Mouse (Mus musculus) intestine, embryonic 14.5 days (tissue): ENCODE measurements around the gene Hnrnpdl. TPM values are rescaled to one million over a fixed set of nuclear protein-coding genes. Genes with fewer than 3 reads are reported as not detected.
A peak's percentile ranks its signal among the peaks of the same experiment; 100 is the strongest.

Experiments
- ATAC-seq: fragments of 200-750 bp; cut with Nextera tagmentation; replicated peaks from 2 replicates; pipeline ENCODE4 v1.8.0; 2017; ENCODE audit warnings: low read depth, moderate number of reproducible peaks, moderate TSS enrichment, moderate library complexity; ENCODE audit not compliant: low FRiP score, low TSS enrichment
- DNase-seq: peaks from one replicate; pipeline ENCODE4 v3.0.0-alpha.2; 2018; ENCODE audit warnings: low spot score
- H3K27ac ChIP-seq: fragments of 300-500 bp; sonication (generic); 2 replicates; pipeline ENCODE4 v1.5.1; 2014; ENCODE audit warnings: low read depth, mild to moderate bottlenecking, control low read depth
- H3K27me3 ChIP-seq: fragments of 300-500 bp; sonication (generic); replicated peaks from 2 replicates; pipeline ENCODE4 v1.6.1; 2014; ENCODE audit warnings: low read length, control low read depth; ENCODE audit not compliant: control insufficient read depth, insufficient read depth
- H3K36me3 ChIP-seq: fragments of 300-500 bp; sonication (generic); 2 replicates; pipeline ENCODE4 v1.6.1; 2014; ENCODE audit warnings: low read length, control low read depth; ENCODE audit not compliant: control insufficient read depth, insufficient read depth
- H3K4me1 ChIP-seq: fragments of 300-500 bp; sonication (generic); replicated peaks from 2 replicates; pipeline ENCODE4 v1.6.1; 2014; ENCODE audit warnings: low read length, control low read depth, mixed read lengths; ENCODE audit not compliant: control insufficient read depth, insufficient read depth
- H3K4me2 ChIP-seq: fragments of 300-500 bp; sonication (generic); 2 replicates; pipeline ENCODE4 v1.6.1; 2014; ENCODE audit warnings: low read length
- H3K4me3 ChIP-seq: fragments of 300-500 bp; sonication (generic); 2 replicates; pipeline ENCODE4 v1.5.1; 2014; ENCODE audit warnings: low read depth, low read length, control low read depth, mixed read lengths
- H3K9ac ChIP-seq: fragments of 300-500 bp; sonication (generic); 2 replicates; pipeline ENCODE4 v1.6.1; 2014; ENCODE audit warnings: mild to moderate bottlenecking, low read length
- H3K9me3 ChIP-seq: fragments of 300-500 bp; sonication (generic); 2 replicates; pipeline ENCODE4 v1.6.1; 2016; ENCODE audit warnings: low read length, control low read depth; ENCODE audit not compliant: control insufficient read depth
- WGBS: fragments of 180-500 bp; shearing (Covaris S2); extraction: QIAGEN DNeasy Blood & Tissue Kit; methylation state at CpG from one replicate; pipeline ENCODE4 v1.1.7; 2014; 5-methylcytosine and 5-hydroxymethylcytosine counted together
- polyA plus RNA-seq: library from polyadenylated mRNA; unstranded; fragments of >200 nt; fragmentation: Nextera tagmentation; extraction: Ambion mirVana; gene quantifications from 2 replicates; pipeline ENCODE4 v1.2.1, GENCODE M21; 2014

Hnrnpdl gene
- polyA plus RNA-seq, 1 experiment from 2014 or later = 171 TPM

DNA sequence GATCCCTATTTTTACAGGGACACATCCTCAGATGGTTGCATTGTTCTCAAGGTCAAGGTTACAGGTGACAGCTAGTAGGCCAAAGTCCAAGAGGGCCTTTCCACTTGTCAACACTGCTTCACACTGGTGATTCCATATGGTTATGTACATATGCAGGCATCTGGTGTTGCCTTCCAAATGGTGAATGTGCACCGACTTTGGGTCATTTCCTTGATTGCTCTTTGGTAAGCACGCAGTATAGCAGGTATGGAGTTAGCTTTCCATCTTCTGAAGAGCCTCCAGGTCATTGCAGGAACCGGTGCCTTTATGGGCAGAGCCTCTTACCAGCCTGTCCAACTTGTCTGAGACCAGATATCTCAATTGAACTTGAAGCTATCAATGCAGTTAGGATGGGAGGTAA lies 6.8 kb downstream of the Hnrnpdl start:
- H3K36me3 ChIP-seq = peaks cover 61% of the 10 kb centered on the region

DNA sequence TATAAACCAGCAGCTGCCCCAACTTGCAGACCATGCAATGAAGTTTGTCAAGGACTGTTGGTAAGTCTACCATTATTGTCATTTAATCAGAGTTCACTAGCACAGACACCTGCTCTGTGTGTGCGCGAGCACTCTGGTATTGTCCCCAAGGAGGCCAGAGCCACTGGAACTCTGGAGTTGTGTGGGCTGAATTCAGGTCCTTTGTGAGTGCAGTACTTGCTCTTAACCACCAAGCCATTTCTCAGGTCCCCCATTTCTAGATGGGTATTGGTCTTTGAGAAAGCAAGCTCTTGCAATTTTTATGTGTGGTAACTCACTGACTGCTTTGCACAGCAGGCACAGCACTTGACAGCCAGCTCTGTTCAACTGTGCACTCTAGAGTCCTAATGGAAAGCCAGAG lies 7.4 kb downstream of the Hnrnpdl start:
- ATAC-seq = 0 out of 2 replicates have a peak, but pooled peaks have one; percentile 20
- Histone ChIP-seq H3K9ac (no peak overlapping the region), H3K36me3 (peaks cover 56% of the 10 kb centered on the region), H3K27me3 (no peaks in the 10 kb centered on the region), H3K4me3 (no peak overlapping the region), H3K4me1 (peaks cover 12% of the 10 kb centered on the region), H3K27ac (no peak overlapping the region), H3K9me3 (no peaks in the 10 kb centered on the region), H3K4me2 (no peak overlapping the region)
- DNase-seq = no peak
- 89% methylated on average over 2 of the region's 2 CpGs for WGBS

More for the DNA sequence above, 6.8 kb downstream of the Hnrnpdl start:
- H3K9ac ChIP-seq = no peak overlapping the region
- ATAC-seq = no peak
- no peak overlapping the region for H3K4me3 ChIP-seq
- peaks cover 16% of the 10 kb centered on the region for H3K4me1 ChIP-seq
- H3K27ac ChIP-seq = no peak overlapping the region
- WGBS = 75% methylated on average over 3 of the region's 3 CpGs
- H3K9me3 ChIP-seq = no peaks in the 10 kb centered on the region
- H3K4me2 ChIP-seq = no peak overlapping the region
- no peaks in the 10 kb centered on the region for H3K27me3 ChIP-seq
- no peak for DNase-seq

DNA sequence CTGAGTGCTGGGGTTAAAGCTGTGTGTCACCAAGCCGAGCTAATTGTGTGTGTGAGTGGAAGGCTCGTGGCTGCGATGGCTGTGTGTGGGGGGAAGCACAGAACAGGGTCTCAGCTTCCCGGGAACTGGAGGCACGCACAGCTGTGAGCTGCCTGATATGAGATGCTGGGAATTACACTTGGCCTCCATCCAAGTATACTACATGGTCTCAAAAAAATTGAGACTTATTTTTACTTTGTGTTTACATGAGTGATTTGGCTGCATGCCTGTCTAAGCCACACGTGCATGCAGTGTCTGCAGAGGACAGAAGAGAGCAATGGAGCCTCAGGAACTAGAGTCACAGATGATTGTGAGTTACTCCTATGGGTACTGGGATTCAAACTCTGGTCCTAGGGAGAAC lies 9.4 kb downstream of the Hnrnpdl start:
- Histone ChIP-seq H3K36me3 (peaks cover 35% of the 10 kb centered on the region), H3K4me2 (no peak overlapping the region; the same call in 1 of the 2 replicates), H3K27me3 (no peaks in the 10 kb centered on the region), H3K27ac (no peak overlapping the region; the same call in 1 of the 2 replicates), H3K9me3 (no peaks in the 10 kb centered on the region), H3K9ac (no peak overlapping the region), H3K4me1 (no peaks in the 10 kb centered on the region), H3K4me3 (no peak overlapping the region)
- ATAC-seq (peak; percentile 62), DNase-seq (peak; percentile 68)
- 15% methylated on average over 6 of the region's 6 CpGs for whole genome bisulfite sequencing

DNA sequence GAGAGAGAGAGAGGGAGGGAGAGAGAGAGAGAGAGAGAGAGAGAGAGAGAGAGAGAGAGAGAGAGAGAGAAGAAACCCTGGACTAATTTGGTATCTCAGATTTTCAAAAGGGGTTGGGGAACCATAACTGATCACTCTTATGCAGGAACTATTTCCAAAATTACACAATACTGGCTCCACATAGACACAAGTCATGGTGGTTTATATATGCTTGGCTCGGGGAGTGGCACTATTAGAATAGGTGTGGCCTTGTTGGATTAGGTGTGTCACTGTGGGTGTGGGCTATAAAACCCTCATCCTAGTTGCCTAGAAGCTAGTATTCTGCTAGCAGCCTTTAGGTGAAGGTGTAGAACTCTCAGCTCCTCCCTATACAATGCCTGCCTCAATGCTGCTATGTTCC lies 14.6 kb downstream of the Hnrnpdl start:
- Histone ChIP-seq H3K9ac (no peak overlapping the region), H3K4me1 (no peaks in the 10 kb centered on the region), H3K27me3 (no peaks in the 10 kb centered on the region), H3K27ac (no peak overlapping the region), H3K4me3 (no peak overlapping the region), H3K36me3 (no peaks in the 10 kb centered on the region), H3K9me3 (no peaks in the 10 kb centered on the region), H3K4me2 (no peak overlapping the region)
- ATAC-seq (no peak), DNase-seq (no peak)
- 63% methylated on average over 1 of the region's 1 CpGs for WGBS

DNA sequence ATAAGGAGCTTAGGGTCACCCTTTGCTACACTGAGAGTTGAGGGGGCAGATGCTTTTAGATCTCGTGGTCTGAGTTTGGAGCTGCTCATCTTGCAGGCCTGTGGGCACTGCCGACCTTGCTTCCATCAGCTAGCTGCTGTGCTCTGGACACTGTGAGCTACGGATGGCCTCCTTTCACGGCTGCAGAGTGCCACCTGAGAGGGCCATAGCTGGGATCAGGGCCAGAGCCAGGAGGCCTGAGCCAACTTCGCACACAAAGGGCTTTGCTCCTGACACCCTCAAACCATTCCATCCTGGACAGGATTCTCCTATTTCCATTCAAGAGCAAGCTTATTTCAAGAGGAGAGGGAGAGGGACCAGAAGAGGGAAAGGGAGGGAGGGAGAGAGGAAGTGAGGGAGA lies 15.1 kb downstream of the Hnrnpdl start:
- no peak overlapping the region for H3K27ac ChIP-seq
- no peak overlapping the region for H3K4me2 ChIP-seq
- no peaks in the 10 kb centered on the region for H3K9me3 ChIP-seq
- no peak overlapping the region for H3K4me3 ChIP-seq
- no peaks in the 10 kb centered on the region for H3K27me3 ChIP-seq
- DNase-seq (no peak), ATAC-seq (no peak)
- H3K36me3 ChIP-seq = no peaks in the 10 kb centered on the region
- no peaks in the 10 kb centered on the region for H3K4me1 ChIP-seq
- no peak overlapping the region for H3K9ac ChIP-seq
- WGBS = 73% methylated on average over 5 of the region's 5 CpGs

DNA sequence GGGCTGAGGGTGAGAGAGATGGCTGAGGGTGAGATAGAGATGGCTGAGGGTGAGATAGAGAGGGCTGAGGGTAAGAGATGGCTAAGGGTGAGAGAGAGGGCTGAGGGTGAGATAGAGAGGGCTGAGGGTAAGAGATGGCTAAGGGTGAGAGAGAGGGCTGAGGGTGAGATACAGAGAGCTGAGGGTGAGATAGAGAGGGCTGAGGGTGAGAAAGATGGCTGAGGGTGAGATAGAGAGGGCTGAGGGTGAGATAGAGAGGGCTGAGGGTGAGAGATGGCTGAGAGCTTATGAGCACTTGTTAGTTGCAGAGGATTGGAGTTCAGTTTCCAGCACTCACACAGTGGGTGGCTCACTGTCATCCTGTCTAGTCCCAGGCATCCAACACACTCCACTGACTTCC lies 19.4 kb downstream of the Hnrnpdl start:
- no peaks in the 10 kb centered on the region for H3K9me3 ChIP-seq
- H3K4me1 ChIP-seq = no peaks in the 10 kb centered on the region
- H3K27ac ChIP-seq = no peak overlapping the region
- H3K27me3 ChIP-seq = no peaks in the 10 kb centered on the region
- DNase-seq (no peak), ATAC-seq (no peak)
- H3K4me2 ChIP-seq = no peak overlapping the region
- no peak overlapping the region for H3K9ac ChIP-seq
- no peak overlapping the region for H3K4me3 ChIP-seq
- H3K36me3 ChIP-seq = no peaks in the 10 kb centered on the region

DNA sequence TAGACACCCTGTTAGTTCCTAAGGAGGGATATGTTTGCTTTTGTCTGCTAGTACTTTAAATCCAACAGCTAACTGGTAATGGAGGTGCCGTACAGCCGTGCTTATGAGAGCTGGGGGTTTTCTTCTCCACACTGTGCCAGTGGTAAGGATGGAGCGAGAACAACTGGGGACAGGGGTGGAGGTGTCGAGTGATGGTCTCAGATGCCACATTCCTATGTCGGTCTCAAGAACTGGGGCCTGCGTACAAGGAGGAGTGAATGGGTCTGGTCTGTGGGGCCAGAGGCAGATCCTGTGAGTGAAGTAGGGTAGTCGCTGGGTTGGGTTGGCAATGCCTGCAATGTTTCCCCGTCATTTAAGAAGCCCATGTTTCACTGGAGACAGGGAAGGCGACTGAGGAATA lies 26.9 kb downstream of the Hnrnpdl start:
- Histone ChIP-seq H3K4me2 (no peak overlapping the region), H3K9ac (no peak overlapping the region), H3K36me3 (no peaks in the 10 kb centered on the region), H3K4me1 (no peaks in the 10 kb centered on the region), H3K27ac (no peak overlapping the region), H3K27me3 (no peaks in the 10 kb centered on the region), H3K9me3 (no peaks in the 10 kb centered on the region), H3K4me3 (no peak overlapping the region)
- DNase-seq = no peak
- no peak for ATAC-seq
- WGBS = 88% methylated on average over 9 of the region's 9 CpGs

DNA sequence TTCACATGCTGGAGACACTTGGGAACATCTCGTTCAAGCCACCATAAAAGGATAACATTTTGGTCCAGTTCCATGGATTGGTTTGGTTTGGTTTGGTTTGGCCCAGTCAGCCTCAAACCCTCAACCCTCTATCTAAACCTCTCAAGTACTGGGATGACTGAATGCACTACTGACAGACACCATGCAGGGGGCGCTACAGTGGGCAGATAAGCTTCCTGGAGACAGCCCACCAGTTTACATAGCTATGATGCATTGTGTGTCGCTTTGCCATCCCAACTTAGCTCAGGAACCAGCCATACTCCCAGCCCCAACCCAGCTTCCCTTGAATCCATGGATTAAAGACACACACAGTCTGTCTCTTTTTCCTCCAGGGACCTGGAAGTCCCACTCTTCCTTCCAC lies 31.0 kb downstream of the Hnrnpdl start:
- H3K9ac ChIP-seq = no peak overlapping the region
- no peaks in the 10 kb centered on the region for H3K9me3 ChIP-seq
- H3K27me3 ChIP-seq = no peaks in the 10 kb centered on the region
- ATAC-seq (no peak), DNase-seq (no peak)
- no peaks in the 10 kb centered on the region for H3K36me3 ChIP-seq
- no peak overlapping the region for H3K4me3 ChIP-seq
- H3K4me1 ChIP-seq = no peaks in the 10 kb centered on the region
- 61% methylated on average over 3 of the region's 3 CpGs for WGBS
- H3K27ac ChIP-seq = no peak overlapping the region
- H3K4me2 ChIP-seq = no peak overlapping the region

DNA sequence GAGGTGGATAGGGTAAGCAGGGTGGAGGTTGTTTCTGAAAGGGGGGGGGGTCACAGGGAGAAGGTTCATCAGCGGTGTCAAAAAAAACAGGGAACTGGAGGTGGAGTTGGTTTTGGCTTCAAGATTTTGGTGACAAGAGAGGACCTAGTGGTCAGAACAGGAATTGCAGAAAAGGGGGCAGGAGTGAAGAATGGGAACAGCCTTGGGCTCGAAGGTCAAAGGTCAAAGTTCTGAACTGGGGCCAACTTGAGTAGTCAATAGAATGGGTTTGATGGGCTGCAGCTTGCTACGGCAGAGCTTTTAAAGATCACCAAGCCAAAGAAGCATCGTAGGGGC lies 32.5 kb downstream of the Hnrnpdl start:
- no peak overlapping the region for H3K9ac ChIP-seq
- DNase-seq = no peak
- H3K27ac ChIP-seq = no peak overlapping the region
- no peaks in the 10 kb centered on the region for H3K9me3 ChIP-seq
- no peaks in the 10 kb centered on the region for H3K4me1 ChIP-seq
- no peaks in the 10 kb centered on the region for H3K27me3 ChIP-seq
- H3K4me2 ChIP-seq = no peak overlapping the region
- WGBS = 82% methylated on average over 4 of the region's 4 CpGs
- H3K4me3 ChIP-seq = no peak overlapping the region
- no peaks in the 10 kb centered on the region for H3K36me3 ChIP-seq
- ATAC-seq = no peak
